Mouse (Mus musculus): ENCODE data around the gene Smim4. TPM values are rescaled to one million over a fixed set of nuclear protein-coding genes. Genes with fewer than 3 reads are reported as not detected.

Gene Smim4
- polyA plus RNA-seq (2015; fragmentation: Nextera tagmentation; extraction: Ambion mirVana): 81.6 and 90.8 TPM in 2 replicates

DNA sequence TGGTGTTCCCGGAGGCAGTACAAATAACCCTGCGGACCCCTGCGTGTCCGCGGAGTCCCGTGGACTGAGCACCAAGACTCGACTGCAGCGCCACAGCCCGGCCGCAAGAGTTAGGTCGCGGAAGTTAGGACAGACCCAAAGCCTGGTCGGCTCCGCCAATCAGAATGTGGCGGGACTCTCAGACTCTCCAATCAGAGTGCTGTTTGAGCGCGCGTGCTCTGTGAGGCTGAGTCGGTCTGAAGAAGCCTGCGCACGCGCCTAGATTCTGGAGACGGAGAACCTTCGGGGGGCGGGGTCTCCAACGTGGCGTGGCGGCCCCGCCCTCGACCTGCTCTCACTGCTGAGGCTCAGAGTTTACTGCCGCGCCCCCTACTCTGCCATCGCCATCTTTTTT is at the start of gene Smim4:
Smim4 (minus strand) TSS at position 131 of the 394 bp plus-strand sequence.
- peak; percentile 91 for ATAC-seq (ENCODE audit: low read depth)
- H3K27me3 ChIP-seq: no peaks in the 10 kb centered on the region
- H3K4me1 ChIP-seq (replicated peaks): peaks cover 81% of the 10 kb centered on the region
- 0% methylated on average over 33 of the region's 33 CpGs for WGBS (ENCODE audit: insufficient replicate concordance)
- H3K9me3 ChIP-seq (replicated peaks): no peaks in the 10 kb centered on the region
- peak within 1 kb of the TSS; percentile 91 for H3K27ac ChIP-seq
- peak within 1 kb of the TSS; percentile 93 for H3K9ac ChIP-seq
- H3K4me3 ChIP-seq (replicated peaks): peak within 1 kb of the TSS; percentile 81
- H3K4me2 ChIP-seq: peak within 1 kb of the TSS; percentile 99
- peak; percentile 97 for DNase-seq
- peaks cover 13% of the 10 kb centered on the region for H3K36me3 ChIP-seq

- Histone ChIP-seq H3K27ac (no peak overlapping the region), H3K4me2 (no peak overlapping the region), H3K4me3 (replicated peaks) (no peak overlapping the region), H3K36me3 (peaks cover 97% of the 10 kb centered on the region), H3K9me3 (replicated peaks) (no peaks in the 10 kb centered on the region), H3K27me3 (no peaks in the 10 kb centered on the region), H3K4me1 (replicated peaks) (peaks cover 9% of the 10 kb centered on the region; the same call in 1 of the 2 replicates), H3K9ac (no peak overlapping the region)
- DNase-seq (no peak), ATAC-seq (ENCODE audit: low read depth) (no peak)
- 87% methylated on average over 5 of the region's 5 CpGs for WGBS (ENCODE audit: insufficient replicate concordance)
These were observed 49.0 kb upstream of the Smim4 start for GRCm38 (mm10) chr14:31177715-31178114.

DNA sequence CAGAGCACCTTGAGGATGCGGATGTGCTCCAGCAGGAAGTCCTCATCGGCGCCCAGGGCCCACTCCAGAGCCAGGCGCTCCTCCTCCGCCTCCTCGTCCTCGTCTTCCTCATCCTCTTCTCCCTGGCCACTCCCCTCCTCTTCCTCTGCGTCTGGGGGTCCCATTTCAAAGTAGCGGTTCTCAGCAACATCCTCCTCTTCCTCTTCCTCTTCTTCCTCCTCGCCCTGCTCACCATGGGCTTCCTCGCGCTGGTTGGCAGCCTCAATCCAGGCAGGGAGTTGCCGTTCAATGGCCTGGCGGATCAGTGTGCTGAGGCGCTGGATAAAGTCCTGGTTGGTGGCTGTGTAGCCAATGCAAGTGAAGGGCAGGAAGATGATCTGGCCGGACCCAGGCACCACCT is 48.5 kb upstream of the Smim4 start:
- peaks cover 5% of the 10 kb centered on the region; the same call in 1 of the 2 replicates for H3K4me1 ChIP-seq (replicated peaks)
- H3K9ac ChIP-seq: no peak overlapping the region
- H3K4me3 ChIP-seq (replicated peaks): no peak overlapping the region
- peaks cover 97% of the 10 kb centered on the region for H3K36me3 ChIP-seq
- 80% methylated on average over 16 of the region's 16 CpGs for WGBS (ENCODE audit: insufficient replicate concordance)
- H3K4me2 ChIP-seq: no peak overlapping the region
- DNase-seq (no peak), ATAC-seq (ENCODE audit: low read depth) (no peak)
- no peaks in the 10 kb centered on the region for H3K9me3 ChIP-seq (replicated peaks)
- no peaks in the 10 kb centered on the region for H3K27me3 ChIP-seq
- H3K27ac ChIP-seq: no peak overlapping the region

DNA sequence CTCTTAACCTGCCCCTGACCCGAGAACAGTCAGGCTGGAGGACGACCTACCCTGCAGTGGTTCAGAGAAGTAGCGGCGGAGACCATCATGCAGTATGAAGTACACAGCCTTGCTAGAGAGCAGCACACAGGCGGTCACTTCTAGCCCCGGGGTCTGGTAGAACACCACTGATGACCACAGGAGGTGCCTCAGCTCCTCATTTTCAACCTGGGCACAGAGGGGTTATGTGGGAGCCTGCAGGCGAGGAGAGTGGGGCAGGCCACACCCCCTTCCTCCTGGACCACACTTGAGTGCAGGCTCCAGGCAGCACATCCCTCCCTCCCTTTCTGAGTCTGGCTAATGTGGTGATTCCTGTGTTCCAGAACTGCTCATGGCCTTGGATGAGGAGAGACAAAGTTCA is 44.8 kb upstream of the Smim4 start:
- H3K9me3 ChIP-seq (replicated peaks): no peaks in the 10 kb centered on the region
- H3K36me3 ChIP-seq: peaks cover 82% of the 10 kb centered on the region
- H3K27me3 ChIP-seq: peaks cover 4% of the 10 kb centered on the region; the same call in 1 of the 2 replicates
- no peak overlapping the region for H3K27ac ChIP-seq
- no peak overlapping the region for H3K4me2 ChIP-seq
- H3K4me1 ChIP-seq (replicated peaks): peaks cover 15% of the 10 kb centered on the region
- 84% methylated on average over 7 of the region's 7 CpGs for WGBS (ENCODE audit: insufficient replicate concordance)
- ATAC-seq (ENCODE audit: low read depth) (no peak), DNase-seq (no peak)
- H3K9ac ChIP-seq: no peak overlapping the region
- H3K4me3 ChIP-seq (replicated peaks): no peak overlapping the region

DNA sequence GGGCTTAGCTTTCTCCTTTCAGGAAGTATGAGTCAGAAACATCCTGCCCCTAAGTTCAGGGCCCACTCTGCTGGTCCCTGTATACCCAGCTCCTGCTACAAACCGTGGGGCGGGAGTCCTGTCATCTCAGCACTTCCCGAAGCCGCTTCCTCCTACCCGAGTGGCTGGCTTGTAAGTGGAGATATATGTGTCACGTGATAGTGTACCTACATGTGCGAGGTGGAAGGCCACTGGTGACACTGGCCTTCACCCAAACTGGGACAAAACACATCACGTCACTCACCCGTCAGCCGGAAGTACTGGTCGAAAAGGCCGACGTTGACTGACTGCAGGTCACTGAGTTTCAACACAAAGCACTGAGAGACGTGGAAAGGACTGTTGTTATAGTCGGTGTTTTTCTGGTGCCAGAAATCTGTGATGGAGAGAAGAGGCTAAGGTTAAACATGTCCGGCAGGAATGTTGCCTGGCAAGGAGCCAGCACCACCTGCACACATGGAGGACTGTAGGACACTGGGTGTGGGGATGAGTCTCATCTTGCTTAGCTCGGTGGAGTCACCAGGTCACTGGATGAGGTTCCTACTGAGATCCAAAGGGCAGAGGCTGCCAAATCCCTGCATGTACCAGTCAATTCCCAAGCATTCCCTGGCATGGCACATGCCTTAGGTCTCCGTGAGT is 44.2 kb upstream of the Smim4 start:
- 76% methylated on average over 18 of the region's 18 CpGs for whole genome bisulfite sequencing (ENCODE audit: insufficient replicate concordance)
- ATAC-seq (ENCODE audit: low read depth) (0 out of 2 replicates have a peak, but pooled peaks have one; percentile 22), DNase-seq (no peak)

DNA sequence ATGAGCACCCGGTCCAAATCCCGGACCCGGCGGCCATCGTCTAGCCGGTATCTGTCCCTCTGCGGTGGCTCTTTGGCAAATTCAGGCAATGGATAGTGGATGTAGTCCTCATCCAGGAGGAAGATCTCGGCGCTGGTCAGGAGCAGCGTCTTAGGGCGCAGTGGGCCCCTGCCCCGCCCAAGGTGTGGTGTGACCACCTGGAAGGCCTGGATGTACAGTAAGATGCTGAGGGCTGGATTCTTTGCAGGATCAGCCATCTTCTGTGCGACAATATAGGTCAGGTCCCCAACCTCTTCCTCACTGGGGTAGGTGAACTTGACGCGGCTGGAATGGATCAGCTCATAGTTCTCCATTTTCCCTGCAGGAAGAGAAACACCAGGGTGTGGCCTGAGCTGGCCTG is 43.1 kb upstream of the Smim4 start:
- peaks cover 21% of the 10 kb centered on the region for H3K27me3 ChIP-seq
- H3K36me3 ChIP-seq: peaks cover 67% of the 10 kb centered on the region
- H3K9me3 ChIP-seq (replicated peaks): no peaks in the 10 kb centered on the region
- H3K9ac ChIP-seq: no peak overlapping the region
- H3K4me2 ChIP-seq: no peak overlapping the region
- H3K4me1 ChIP-seq (replicated peaks): peaks cover 30% of the 10 kb centered on the region
- DNase-seq (no peak), ATAC-seq (ENCODE audit: low read depth) (no peak)
- H3K4me3 ChIP-seq (replicated peaks): no peak overlapping the region
- no peak overlapping the region for H3K27ac ChIP-seq
- WGBS (ENCODE audit: insufficient replicate concordance): 90% methylated on average over 15 of the region's 15 CpGs

More for the DNA sequence above, 44.2 kb upstream of the Smim4 start:
- Histone ChIP-seq H3K9me3 (replicated peaks) (no peaks in the 10 kb centered on the region), H3K9ac (no peak overlapping the region), H3K27me3 (peaks cover 10% of the 10 kb centered on the region), H3K4me3 (replicated peaks) (no peak overlapping the region), H3K4me1 (replicated peaks) (peaks cover 20% of the 10 kb centered on the region), H3K36me3 (peaks cover 78% of the 10 kb centered on the region), H3K27ac (no peak overlapping the region), H3K4me2 (no peak overlapping the region)

- Histone ChIP-seq H3K27ac (no peak overlapping the region), H3K9ac (no peak overlapping the region), H3K27me3 (peaks cover 25% of the 10 kb centered on the region), H3K4me2 (no peak overlapping the region), H3K36me3 (peaks cover 62% of the 10 kb centered on the region), H3K9me3 (replicated peaks) (no peaks in the 10 kb centered on the region), H3K4me3 (replicated peaks) (no peak overlapping the region), H3K4me1 (replicated peaks) (peaks cover 34% of the 10 kb centered on the region)
- DNase-seq (no peak), ATAC-seq (ENCODE audit: low read depth) (no peak)
- 87% methylated on average over 11 of the region's 11 CpGs for WGBS (ENCODE audit: insufficient replicate concordance)
These were observed 42.6 kb upstream of the Smim4 start for GRCm38 (mm10) chr14:31171386-31171785.

DNA sequence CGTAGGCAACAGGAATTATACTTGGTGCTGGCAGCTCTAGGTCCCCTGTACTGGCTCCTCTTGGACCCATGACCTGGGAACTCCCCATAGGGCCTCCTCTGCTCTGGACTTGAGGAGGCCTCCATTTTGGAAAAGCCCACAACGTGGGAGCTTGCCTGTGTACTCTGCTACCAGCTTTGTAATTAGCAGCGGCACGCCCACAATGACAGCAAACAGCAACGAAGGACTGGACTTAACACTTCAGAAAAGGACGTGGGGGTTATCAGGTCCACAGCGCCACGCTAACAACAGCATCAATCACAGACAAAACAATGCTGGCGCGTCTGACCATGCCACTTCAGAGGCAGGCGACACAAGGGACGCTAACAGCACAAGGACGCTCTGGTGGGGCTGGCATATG is 42.2 kb upstream of the Smim4 start:
- Histone ChIP-seq H3K36me3 (peaks cover 58% of the 10 kb centered on the region), H3K4me1 (replicated peaks) (peaks cover 39% of the 10 kb centered on the region), H3K9me3 (replicated peaks) (no peaks in the 10 kb centered on the region), H3K4me3 (replicated peaks) (no peak overlapping the region), H3K4me2 (no peak overlapping the region), H3K27me3 (peaks cover 25% of the 10 kb centered on the region), H3K27ac (no peak overlapping the region), H3K9ac (no peak overlapping the region)
- DNase-seq (no peak), ATAC-seq (ENCODE audit: low read depth) (no peak)
- WGBS (ENCODE audit: insufficient replicate concordance): 84% methylated on average over 13 of the region's 13 CpGs

DNA sequence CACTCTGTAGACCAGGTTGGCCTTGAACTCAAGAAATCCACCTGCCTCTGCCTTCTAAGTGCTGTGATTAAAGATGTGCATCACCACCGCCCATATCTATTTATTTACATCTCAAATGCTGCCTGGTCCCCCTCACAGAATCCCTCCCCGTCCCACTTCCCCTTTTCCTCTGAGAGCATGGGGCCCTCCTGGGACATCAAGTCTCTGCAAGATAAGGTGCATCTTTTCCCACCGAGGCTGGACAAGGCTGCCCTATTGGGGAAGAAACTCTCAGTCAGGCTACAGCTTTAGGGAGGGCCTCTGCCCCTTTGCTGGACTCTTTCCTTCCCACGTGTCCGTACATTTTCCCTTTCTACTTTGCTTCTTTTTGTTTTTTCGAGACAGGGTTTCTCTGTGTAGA is 40.8 kb upstream of the Smim4 start:
- DNase-seq: no peak
- no peak for ATAC-seq (ENCODE audit: low read depth)
- H3K4me2 ChIP-seq: no peak overlapping the region
- H3K27me3 ChIP-seq: peaks cover 25% of the 10 kb centered on the region
- H3K9ac ChIP-seq: no peak overlapping the region
- no peaks in the 10 kb centered on the region for H3K9me3 ChIP-seq (replicated peaks)
- no peak overlapping the region for H3K27ac ChIP-seq
- peaks cover 44% of the 10 kb centered on the region for H3K36me3 ChIP-seq
- no peak overlapping the region for H3K4me3 ChIP-seq (replicated peaks)
- peaks cover 53% of the 10 kb centered on the region for H3K4me1 ChIP-seq (replicated peaks)
- WGBS (ENCODE audit: insufficient replicate concordance): 21% methylated on average over 6 of the region's 6 CpGs

DNA sequence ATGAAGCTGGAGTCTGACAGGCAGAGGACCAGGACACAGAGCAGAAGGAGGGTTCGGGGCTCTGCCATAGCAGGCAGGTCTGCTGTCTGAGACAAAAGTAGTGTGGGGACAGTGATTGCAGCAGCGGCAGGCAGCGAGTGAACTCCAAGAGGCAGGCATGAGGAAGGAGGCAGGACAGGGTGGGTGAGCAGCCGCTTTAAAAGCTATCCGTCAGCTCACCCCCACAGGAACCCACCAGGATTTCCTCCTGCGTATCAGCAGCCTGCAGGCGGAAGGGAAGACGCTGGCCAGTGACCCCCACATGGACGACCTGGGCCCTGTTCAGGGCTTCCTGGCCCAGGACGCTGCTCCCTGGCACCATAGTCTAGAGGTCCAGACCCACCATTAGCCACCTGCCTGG is 39.7 kb upstream of the Smim4 start, which contains the start of gene Stab1:
Stab1 (minus strand) TSS at position 217 of the 400 bp plus-strand sequence.
- H3K9me3 ChIP-seq (replicated peaks): no peaks in the 10 kb centered on the region
- peak within 1 kb of the TSS; percentile 29 for H3K27ac ChIP-seq
- H3K4me1 ChIP-seq (replicated peaks): peaks cover 64% of the 10 kb centered on the region

GRCm38 (mm10) chr14:31166827-31167226 is 38.1 kb upstream of the Smim4 start:
- H3K9ac ChIP-seq: peak overlapping the region; percentile 27; the same call in 1 of the 2 replicates

More for the DNA sequence above, 39.7 kb upstream of the Smim4 start, which contains the start of gene Stab1:
- no peak for ATAC-seq (ENCODE audit: low read depth)
- peaks cover 33% of the 10 kb centered on the region for H3K36me3 ChIP-seq
- H3K27me3 ChIP-seq: peaks cover 25% of the 10 kb centered on the region
- peak within 1 kb of the TSS; percentile 27; the same call in 1 of the 2 replicates for H3K9ac ChIP-seq
- peak within 1 kb of the TSS; percentile 32 for H3K4me3 ChIP-seq (replicated peaks)
- WGBS (ENCODE audit: insufficient replicate concordance): 10% methylated on average over 10 of the region's 10 CpGs
- DNase-seq: no peak
- H3K4me2 ChIP-seq: peak within 1 kb of the TSS; percentile 26; the same call in 1 of the 2 replicates

More at GRCm38 (mm10) chr14:31166827-31167226, 38.1 kb upstream of the Smim4 start:
- no peaks in the 10 kb centered on the region for H3K9me3 ChIP-seq (replicated peaks)
- peak overlapping the region; percentile 26 for H3K4me2 ChIP-seq
- WGBS (ENCODE audit: insufficient replicate concordance): 47% methylated on average over 9 of the region's 9 CpGs
- DNase-seq (no peak), ATAC-seq (ENCODE audit: low read depth) (no peak)
- peaks cover 17% of the 10 kb centered on the region for H3K36me3 ChIP-seq
- peaks cover 79% of the 10 kb centered on the region for H3K4me1 ChIP-seq (replicated peaks)
- H3K27ac ChIP-seq: 0 out of 2 replicates have a peak overlapping the region, but pooled peaks have one; percentile 25
- H3K4me3 ChIP-seq (replicated peaks): peak overlapping the region; percentile 32
- peaks cover 38% of the 10 kb centered on the region for H3K27me3 ChIP-seq
